In the genomic region with DNA sequence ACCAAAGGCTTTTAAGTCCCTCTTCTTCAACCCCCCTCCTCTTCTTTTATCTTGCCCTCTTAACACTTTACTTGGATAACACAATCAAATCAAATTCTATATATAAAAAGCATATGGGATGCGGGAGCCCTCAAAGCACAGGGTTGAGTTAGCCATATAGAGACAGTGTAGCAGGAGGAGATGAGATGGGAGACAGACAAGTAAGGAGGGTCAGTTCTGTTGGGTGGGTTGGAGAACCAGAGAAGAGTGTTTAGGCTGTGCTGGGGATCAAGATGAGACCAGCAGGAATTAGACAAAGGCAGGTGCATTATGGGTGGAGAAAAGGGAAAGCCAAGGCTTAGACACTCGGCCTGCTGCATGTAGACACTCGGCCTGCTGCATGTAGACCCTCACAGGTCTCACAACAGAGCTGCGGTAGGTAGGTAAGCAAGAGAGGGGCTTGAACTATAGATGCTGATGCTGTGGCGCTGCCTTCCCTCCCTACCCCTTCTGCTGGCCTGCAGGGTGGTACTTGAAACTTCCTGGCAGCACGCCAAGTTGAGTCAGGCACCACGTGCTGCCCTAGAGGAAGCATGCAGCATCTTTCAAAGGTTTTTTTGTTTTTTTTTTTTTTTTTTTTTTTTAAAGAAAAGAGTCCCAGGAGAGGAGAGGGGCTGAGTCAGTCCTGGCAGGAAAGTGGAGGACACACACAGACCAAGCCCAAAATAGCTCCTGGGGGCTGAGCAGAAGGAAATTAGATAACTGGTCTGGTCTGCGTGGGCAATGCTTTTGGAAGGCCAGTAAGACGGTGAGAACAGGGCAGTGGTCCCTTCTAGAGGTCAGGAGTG, we compare ENCODE assay signal across 8 mouse cellular contexts.
DNase-seq lines count a peak whose midpoint lies in the region; ATAC-seq and TF ChIP-seq lines count a peak whose summit lies in the region.

No protein-coding gene starts in this region.

- DNase-seq in layer of hippocampus, adult 2 months (ENCODE audit: low spot score in 2 of 2): no peak
- no peak for DNase-seq in layer of hippocampus, adult 11-12 months (ENCODE audit: low spot score)
- DNase-seq in adipocyte (ENCODE audit: low spot score): peak; percentile 24
- DNase-seq in kidney, postnatal 25 days: peak; percentile 65 to 75

- ATAC-seq in embryonic facial prominence, embryonic 13.5 days (ENCODE audit: insufficient number of reproducible peaks, insufficient read depth, low FRiP score, low TSS enrichment, low read depth): peak; percentile 72; the same call in 1 of the 2 replicates
- ATAC-seq in heart, embryonic 15.5 days (replicated peaks; ENCODE audit: insufficient number of reproducible peaks, insufficient read depth, low FRiP score, low read depth): peak; percentile 68
- peak; percentile 83 for ATAC-seq in midbrain, embryonic 12.5 days (ENCODE audit: low FRiP score, low read depth)
- peak; percentile 55; the same call in 1 of the 2 replicates for ATAC-seq in stomach, embryonic 16.5 days (ENCODE audit: insufficient read depth, low FRiP score)

- no peak overlapping the region for H3K4me3 ChIP-seq in layer of hippocampus, adult 2 months
- H3K4me3 ChIP-seq in embryonic facial prominence, embryonic 13.5 days: no peak overlapping the region
- H3K4me3 ChIP-seq in heart, embryonic 15.5 days: no peak overlapping the region
- no peak overlapping the region for H3K4me3 ChIP-seq in midbrain, embryonic 12.5 days
- no peak overlapping the region for H3K4me3 ChIP-seq in stomach, embryonic 16.5 days (replicated peaks; ENCODE audit: low read length)

- peak; percentile 48 for TF ChIP-seq CTCF in layer of hippocampus, adult 2 months (conservative IDR thresholded peaks at IDR 0.05)

- H3K4me1 ChIP-seq in embryonic facial prominence, embryonic 13.5 days: peaks cover 36% of the 10 kb centered on the region
- H3K4me1 ChIP-seq in heart, embryonic 15.5 days (replicated peaks): peaks cover 22% of the 10 kb centered on the region
- peaks cover 24% of the 10 kb centered on the region for H3K4me1 ChIP-seq in midbrain, embryonic 12.5 days
- H3K4me1 ChIP-seq in stomach, embryonic 16.5 days (ENCODE audit: control insufficient read depth, insufficient read depth, low read length): peaks cover 22% of the 10 kb centered on the region

- no peak overlapping the region for H3K4me2 ChIP-seq in embryonic facial prominence, embryonic 13.5 days
- no peak overlapping the region for H3K4me2 ChIP-seq in heart, embryonic 15.5 days
- 0 out of 2 replicates have a peak overlapping the region, but pooled peaks have one; percentile 9 for H3K4me2 ChIP-seq in midbrain, embryonic 12.5 days (replicated peaks)
- no peak overlapping the region for H3K4me2 ChIP-seq in stomach, embryonic 16.5 days (ENCODE audit: low read depth, low read length)

- H3K27me3 ChIP-seq in embryonic facial prominence, embryonic 13.5 days: no peaks in the 10 kb centered on the region
- no peaks in the 10 kb centered on the region for H3K27me3 ChIP-seq in heart, embryonic 15.5 days
- H3K27me3 ChIP-seq in midbrain, embryonic 12.5 days: peaks cover 29% of the 10 kb centered on the region; the same call in 1 of the 2 replicates
- H3K27me3 ChIP-seq in stomach, embryonic 16.5 days (ENCODE audit: control insufficient read depth, insufficient read depth, low read length): no peaks in the 10 kb centered on the region

- H3K27ac ChIP-seq in layer of hippocampus, adult 2 months: peak overlapping the region; percentile 28
- peak overlapping the region; percentile 68 for H3K27ac ChIP-seq in embryonic facial prominence, embryonic 13.5 days
- H3K27ac ChIP-seq in heart, embryonic 15.5 days: peak overlapping the region; percentile 28; the same call in 1 of the 2 replicates
- H3K27ac ChIP-seq in midbrain, embryonic 12.5 days (replicated peaks): peak overlapping the region; percentile 68
- peak overlapping the region; percentile 34 for H3K27ac ChIP-seq in stomach, embryonic 16.5 days (ENCODE audit: low read length)

- H3K9ac ChIP-seq in embryonic facial prominence, embryonic 13.5 days: no peak overlapping the region
- no peak overlapping the region for H3K9ac ChIP-seq in heart, embryonic 15.5 days
- no peak overlapping the region for H3K9ac ChIP-seq in midbrain, embryonic 12.5 days (replicated peaks)
- H3K9ac ChIP-seq in stomach, embryonic 16.5 days (ENCODE audit: low read length): no peak overlapping the region

- H3K36me3 ChIP-seq in embryonic facial prominence, embryonic 13.5 days: no peaks in the 10 kb centered on the region
- no peaks in the 10 kb centered on the region for H3K36me3 ChIP-seq in heart, embryonic 15.5 days
- no peaks in the 10 kb centered on the region for H3K36me3 ChIP-seq in midbrain, embryonic 12.5 days
- H3K36me3 ChIP-seq in stomach, embryonic 16.5 days (ENCODE audit: control insufficient read depth, insufficient read depth, low read length): no peaks in the 10 kb centered on the region

- 15% methylated on average over 9 of the region's 9 CpGs for WGBS in embryonic facial prominence, embryonic 13.5 days
- WGBS in heart, embryonic 15.5 days: 28% methylated on average over 9 of the region's 9 CpGs
- WGBS in midbrain, embryonic 12.5 days: 43% methylated on average over 9 of the region's 9 CpGs
- WGBS in stomach, embryonic 16.5 days: 47% methylated on average over 9 of the region's 9 CpGs

- H3K9me3 ChIP-seq in embryonic facial prominence, embryonic 13.5 days: no peaks in the 10 kb centered on the region
- H3K9me3 ChIP-seq in heart, embryonic 15.5 days (replicated peaks): no peaks in the 10 kb centered on the region
- H3K9me3 ChIP-seq in midbrain, embryonic 12.5 days: no peaks in the 10 kb centered on the region
- H3K9me3 ChIP-seq in stomach, embryonic 16.5 days (replicated peaks; ENCODE audit: control insufficient read depth, low read length): no peaks in the 10 kb centered on the region

Comparison
In these comparisons a context has a peak if more than half of its experiments do, and no peak if none do; other contexts are left out.
1. DNase-seq: peak in adipocyte (single experiment) and kidney, postnatal 25 days (2 of 2); none in layer of hippocampus, adult 2 months (0 of 2) and layer of hippocampus, adult 11-12 months (single experiment).
2. Peak in every context shown above with its lines, with median percentiles within 50 percentile points of each other: H3K27ac ChIP-seq and ATAC-seq.